Mouse (Mus musculus): ENCODE measurements at regions not wholly inside any gene's neighbourhood (a gene's known extent, or its start where the extent isn't known, plus 50 kb on each side); places are given as distances from the start of the nearest gene placed in this dataset.

DNA sequence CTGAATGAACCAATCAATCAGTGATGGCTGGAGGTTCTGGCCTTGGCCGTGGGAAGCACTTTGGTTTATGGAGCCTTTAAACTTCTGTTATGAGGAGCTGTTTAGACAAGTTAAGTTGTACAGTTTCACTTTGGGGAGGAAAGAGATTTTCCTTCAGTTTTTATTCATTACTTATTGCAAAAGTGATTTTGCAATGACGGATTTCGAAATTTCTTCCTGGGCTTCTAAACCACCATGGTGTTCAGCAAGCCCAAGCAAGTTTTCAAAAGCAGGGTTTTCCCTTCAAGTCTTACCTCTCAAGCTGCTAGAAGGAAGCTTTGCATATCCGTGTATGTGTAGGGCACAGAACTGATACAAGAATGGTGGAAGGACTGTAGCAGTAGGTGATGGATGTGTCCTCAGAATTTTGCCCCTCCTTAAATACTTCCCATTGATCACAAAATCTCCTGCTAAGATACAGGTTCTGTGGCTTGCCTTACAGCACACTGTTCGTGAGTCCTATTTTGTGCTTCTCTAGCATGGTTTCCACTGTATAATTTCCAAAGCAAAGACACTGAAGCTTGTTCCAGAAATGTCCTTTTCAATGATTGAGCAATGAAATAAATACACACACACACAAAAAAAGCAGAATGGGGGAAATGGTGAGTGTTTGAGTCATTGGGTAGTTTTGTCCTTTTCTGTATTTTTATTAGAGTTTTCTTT is 448.6 kb upstream of the Btbd3 start:
- TF ChIP-seq CTCF (IDR thresholded peaks at IDR 0.05; ENCODE audit: extremely low read depth, insufficient read depth, low read length), result no peak
- TF ChIP-seq POLR2A (IDR thresholded peaks at IDR 0.05; ENCODE audit: extremely low read depth, insufficient read depth, low read length), result no peak
- H3K27ac ChIP-seq (ENCODE audit: insufficient read depth, low read length), result no peak overlapping the region
- H3K4me1 ChIP-seq (ENCODE audit: control insufficient read depth, insufficient read depth, low read length), result no peaks in the 10 kb centered on the region
- no peak overlapping the region for H3K4me3 ChIP-seq (ENCODE audit: insufficient read depth, low read length)

DNA sequence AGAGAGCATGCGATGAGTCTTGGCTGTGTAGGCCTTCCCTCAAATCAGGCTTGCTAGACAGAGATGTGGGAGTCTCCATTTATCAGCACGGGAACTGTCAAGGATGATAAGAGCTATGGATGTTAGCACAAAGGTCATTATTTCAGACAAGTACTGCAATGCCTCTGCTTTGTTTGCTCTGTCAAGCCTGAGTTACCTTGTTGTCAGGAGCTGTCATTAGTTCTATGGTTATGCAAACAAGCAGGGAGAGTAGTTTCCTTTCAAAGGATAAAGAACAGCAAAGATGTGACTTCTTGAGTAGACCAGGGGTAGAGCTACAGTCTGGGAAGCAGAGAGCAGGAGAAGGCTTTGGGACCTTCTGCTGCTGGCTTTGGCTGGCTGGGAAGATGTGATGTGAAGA is 461.5 kb upstream of the Btbd3 start:
- Histone ChIP-seq H3K4me3 (ENCODE audit: insufficient read depth, low read length) (no peak overlapping the region), H3K4me1 (ENCODE audit: control insufficient read depth, insufficient read depth, low read length) (no peaks in the 10 kb centered on the region), H3K27ac (ENCODE audit: insufficient read depth, low read length) (no peak overlapping the region)
- TF ChIP-seq CTCF (IDR thresholded peaks at IDR 0.05; ENCODE audit: extremely low read depth, insufficient read depth, low read length), result no peak
- no peak for TF ChIP-seq POLR2A (IDR thresholded peaks at IDR 0.05; ENCODE audit: extremely low read depth, insufficient read depth, low read length)

DNA sequence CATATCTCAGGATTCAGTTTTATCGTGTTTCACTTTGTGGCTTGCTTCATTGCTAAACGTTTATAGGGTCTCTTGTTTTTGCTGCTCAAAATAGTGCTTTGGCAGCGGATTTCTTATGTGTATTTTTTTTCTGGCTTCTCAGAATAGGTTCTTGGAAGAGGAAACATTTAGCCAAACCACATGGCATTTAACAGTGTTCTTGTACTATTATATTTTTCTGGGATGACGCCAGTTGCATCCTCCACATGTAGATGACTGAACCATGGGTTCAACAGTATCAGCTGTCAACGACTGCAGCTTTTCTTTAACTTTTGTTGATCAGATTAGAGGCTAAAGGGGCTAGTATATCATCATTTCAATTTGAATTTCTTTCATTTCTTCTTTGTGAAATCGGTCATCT is 472.3 kb upstream of the Btbd3 start:
- Histone ChIP-seq H3K27ac (ENCODE audit: insufficient read depth, low read length) (no peak overlapping the region), H3K4me1 (ENCODE audit: control insufficient read depth, insufficient read depth, low read length) (no peaks in the 10 kb centered on the region), H3K4me3 (ENCODE audit: insufficient read depth, low read length) (no peak overlapping the region)
- no peak for TF ChIP-seq POLR2A (IDR thresholded peaks at IDR 0.05; ENCODE audit: extremely low read depth, insufficient read depth, low read length)
- no peak for TF ChIP-seq CTCF (IDR thresholded peaks at IDR 0.05; ENCODE audit: extremely low read depth, insufficient read depth, low read length)

DNA sequence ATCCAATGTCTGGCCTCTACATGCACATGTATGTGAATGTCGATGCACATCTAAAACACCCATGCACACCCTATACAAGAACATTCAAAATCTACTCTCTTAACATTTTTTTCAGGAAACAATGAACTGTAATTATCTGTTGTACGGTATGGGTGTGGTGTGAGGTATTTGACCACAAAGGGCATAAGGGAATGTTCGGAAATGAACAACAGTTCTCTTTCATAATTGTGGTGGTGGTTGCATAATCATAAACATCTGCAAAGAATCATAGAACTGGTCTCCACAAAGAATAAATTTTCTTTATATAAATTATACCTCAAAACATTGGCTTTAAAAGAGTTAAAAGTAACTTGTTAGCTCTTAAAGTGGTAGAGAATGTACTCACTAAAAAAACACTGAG is 478.9 kb upstream of the Btbd3 start:
- Histone ChIP-seq H3K4me1 (ENCODE audit: control insufficient read depth, insufficient read depth, low read length) (no peaks in the 10 kb centered on the region), H3K27ac (ENCODE audit: insufficient read depth, low read length) (no peak overlapping the region), H3K4me3 (ENCODE audit: insufficient read depth, low read length) (no peak overlapping the region)
- TF ChIP-seq POLR2A (IDR thresholded peaks at IDR 0.05; ENCODE audit: extremely low read depth, insufficient read depth, low read length) (no peak), CTCF (IDR thresholded peaks at IDR 0.05; ENCODE audit: extremely low read depth, insufficient read depth, low read length) (no peak)

DNA sequence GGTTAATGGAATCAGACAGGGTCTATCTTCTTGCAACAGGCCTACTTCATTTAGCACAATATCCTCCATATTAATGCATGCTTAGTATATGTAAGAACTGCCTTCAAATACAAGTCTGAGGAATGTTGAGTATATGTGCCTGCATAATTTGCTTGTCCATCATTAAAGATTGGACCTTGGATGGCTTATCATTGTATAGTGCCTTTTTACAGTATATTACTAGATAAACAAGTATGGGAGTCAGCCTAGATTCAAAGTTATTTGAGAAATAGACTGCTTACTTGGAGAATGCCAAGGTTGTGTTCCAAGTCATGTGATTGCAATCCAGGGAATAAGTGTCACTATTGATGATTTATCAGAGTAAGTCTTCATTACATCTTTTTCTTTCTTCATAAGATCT is 491.6 kb upstream of the Btbd3 start:
- H3K4me1 ChIP-seq (ENCODE audit: control insufficient read depth, insufficient read depth, low read length), result no peaks in the 10 kb centered on the region
- no peak overlapping the region for H3K27ac ChIP-seq (ENCODE audit: insufficient read depth, low read length)
- H3K4me3 ChIP-seq (ENCODE audit: insufficient read depth, low read length), result no peak overlapping the region
- no peak for TF ChIP-seq POLR2A (IDR thresholded peaks at IDR 0.05; ENCODE audit: extremely low read depth, insufficient read depth, low read length)
- no peak for TF ChIP-seq CTCF (IDR thresholded peaks at IDR 0.05; ENCODE audit: extremely low read depth, insufficient read depth, low read length)

DNA sequence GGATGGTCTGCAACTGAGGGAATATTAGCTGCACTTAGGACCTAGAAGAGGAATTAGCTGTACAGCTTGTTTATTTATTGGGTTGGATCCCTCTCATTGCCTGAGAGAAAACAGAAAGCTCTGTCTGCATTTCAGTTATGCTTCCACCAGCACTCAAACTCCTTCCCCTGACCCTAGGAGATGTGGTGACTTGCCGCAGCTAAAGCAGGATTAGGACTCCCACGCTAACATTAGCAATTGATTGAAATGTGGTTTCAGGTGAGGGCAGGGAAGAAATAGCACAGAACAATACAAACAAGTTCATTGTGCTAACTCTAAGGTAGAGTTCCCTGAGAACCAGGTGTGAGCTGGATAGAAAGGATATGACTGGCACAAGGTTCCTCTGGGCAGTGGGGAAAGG is 496.9 kb upstream of the Btbd3 start:
- H3K27ac ChIP-seq (ENCODE audit: insufficient read depth, low read length), result no peak overlapping the region
- H3K4me1 ChIP-seq (ENCODE audit: control insufficient read depth, insufficient read depth, low read length), result no peaks in the 10 kb centered on the region
- no peak overlapping the region for H3K4me3 ChIP-seq (ENCODE audit: insufficient read depth, low read length)
- TF ChIP-seq POLR2A (IDR thresholded peaks at IDR 0.05; ENCODE audit: extremely low read depth, insufficient read depth, low read length), result no peak
- no peak for TF ChIP-seq CTCF (IDR thresholded peaks at IDR 0.05; ENCODE audit: extremely low read depth, insufficient read depth, low read length)

DNA sequence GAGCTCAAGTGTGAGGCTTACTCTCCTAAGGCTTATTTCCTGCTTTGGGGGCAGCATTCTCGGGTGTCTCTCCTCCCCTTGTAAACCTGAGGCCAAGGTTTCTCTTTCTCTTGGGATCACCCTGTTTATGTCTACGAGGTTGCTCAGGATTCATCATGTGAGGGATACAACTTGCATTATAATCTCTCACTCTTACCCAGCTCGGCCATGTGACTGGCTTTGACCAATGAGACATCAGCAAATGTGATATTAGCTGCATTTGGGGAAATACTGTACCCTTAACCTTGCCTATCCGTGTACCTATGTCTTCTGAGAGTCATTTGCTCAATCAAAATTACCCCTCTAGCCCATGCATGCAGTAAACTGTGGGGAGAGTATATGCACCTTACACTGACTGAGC is 498.0 kb upstream of the Btbd3 start:
- Histone ChIP-seq H3K4me1 (ENCODE audit: control insufficient read depth, insufficient read depth, low read length) (no peaks in the 10 kb centered on the region), H3K27ac (ENCODE audit: insufficient read depth, low read length) (no peak overlapping the region), H3K4me3 (ENCODE audit: insufficient read depth, low read length) (no peak overlapping the region)
- TF ChIP-seq CTCF (IDR thresholded peaks at IDR 0.05; ENCODE audit: extremely low read depth, insufficient read depth, low read length) (no peak), POLR2A (IDR thresholded peaks at IDR 0.05; ENCODE audit: extremely low read depth, insufficient read depth, low read length) (no peak)

DNA sequence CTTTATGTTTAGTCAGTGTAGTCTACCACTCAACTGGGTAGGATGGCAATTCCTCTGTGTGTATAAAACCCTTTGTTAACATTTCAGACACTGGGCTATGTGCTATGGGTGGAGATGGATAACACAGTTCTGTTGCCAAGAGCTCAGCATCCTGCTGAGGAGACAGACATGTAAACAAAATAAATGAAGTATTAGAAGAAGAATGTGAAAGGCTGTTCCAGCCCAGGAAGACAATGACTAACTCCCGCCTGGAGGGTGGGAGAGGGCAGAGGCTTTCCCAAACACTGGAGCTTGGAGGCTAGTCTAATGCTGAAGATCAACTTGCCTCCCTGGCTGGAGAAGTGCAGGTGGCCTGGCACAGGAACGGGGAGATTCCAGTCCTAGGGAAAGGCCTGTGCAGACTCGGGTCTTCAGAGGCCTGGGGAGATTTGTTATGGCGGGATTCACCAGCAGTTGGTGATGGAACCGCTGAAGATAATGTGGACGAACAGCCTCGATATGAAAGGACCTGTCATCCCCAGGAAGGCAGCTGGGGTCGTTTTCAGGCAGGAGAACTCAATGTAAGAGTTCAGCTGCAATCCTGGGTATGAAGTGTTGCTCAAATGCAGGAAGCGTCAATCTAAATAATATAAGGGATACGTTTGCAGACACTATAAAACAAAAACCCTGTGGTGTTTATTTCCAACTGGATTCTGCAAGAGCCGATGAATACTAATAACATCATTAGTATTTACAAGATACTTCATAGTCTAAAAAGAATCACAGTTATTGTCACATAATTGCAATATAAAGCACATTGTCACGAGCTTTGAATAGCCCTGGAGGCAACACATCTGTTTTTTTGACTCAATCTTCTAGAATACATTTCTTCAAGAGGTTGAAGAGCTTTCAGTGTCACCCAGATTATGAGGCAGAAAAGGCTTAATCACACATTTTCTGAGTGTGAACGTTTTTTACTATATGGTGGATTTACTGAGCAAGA is 498.8 kb upstream of the Btbd3 start:
- Histone ChIP-seq H3K4me1 (ENCODE audit: control insufficient read depth, insufficient read depth, low read length) (no peaks in the 10 kb centered on the region), H3K27ac (ENCODE audit: insufficient read depth, low read length) (no peak overlapping the region), H3K4me3 (ENCODE audit: insufficient read depth, low read length) (no peak overlapping the region)
- TF ChIP-seq POLR2A (IDR thresholded peaks at IDR 0.05; ENCODE audit: extremely low read depth, insufficient read depth, low read length) (no peak), CTCF (IDR thresholded peaks at IDR 0.05; ENCODE audit: extremely low read depth, insufficient read depth, low read length) (no peak)

DNA sequence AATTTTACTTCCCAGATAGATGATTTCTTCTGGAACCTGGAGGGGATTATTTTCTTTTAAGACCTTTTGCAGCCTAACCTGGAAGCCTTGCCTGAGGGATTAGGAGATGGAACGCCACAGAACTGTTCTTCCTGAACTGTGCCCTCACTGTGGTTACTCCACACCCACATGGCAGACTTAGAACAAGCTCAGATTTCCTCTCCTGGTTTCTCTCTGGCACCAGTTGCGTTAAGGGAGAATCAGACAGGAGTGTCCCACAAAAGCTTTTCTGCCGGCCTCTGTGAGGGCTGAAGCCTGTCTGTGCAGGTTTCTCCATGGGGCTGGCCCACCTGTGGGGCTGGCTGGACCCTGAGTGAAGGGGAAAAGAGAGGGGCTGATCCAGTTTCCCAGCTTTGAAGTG is 500.1 kb upstream of the Btbd3 start:
- Histone ChIP-seq H3K4me3 (ENCODE audit: insufficient read depth, low read length) (no peak overlapping the region), H3K27ac (ENCODE audit: insufficient read depth, low read length) (no peak overlapping the region)
- TF ChIP-seq POLR2A (IDR thresholded peaks at IDR 0.05; ENCODE audit: extremely low read depth, insufficient read depth, low read length), result no peak
- no peak for TF ChIP-seq CTCF (IDR thresholded peaks at IDR 0.05; ENCODE audit: extremely low read depth, insufficient read depth, low read length)

DNA sequence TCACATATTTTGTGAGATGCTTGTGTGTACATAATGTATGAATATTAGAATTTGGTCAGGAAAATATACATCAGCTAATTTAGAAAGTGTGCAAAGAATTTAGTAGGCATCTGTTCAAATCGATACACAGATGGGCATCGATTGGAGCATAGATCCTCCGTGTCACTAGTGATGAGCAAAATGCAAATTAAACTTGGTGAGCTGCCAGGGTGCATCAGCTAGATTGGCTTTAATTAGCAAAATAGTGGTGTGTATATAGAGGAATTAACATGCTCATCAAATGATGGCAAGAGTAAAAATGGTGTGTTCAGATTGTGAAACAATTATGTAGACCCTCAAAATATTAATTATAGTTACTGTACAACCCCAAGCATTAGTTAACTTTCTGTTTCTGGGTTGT is 501.9 kb upstream of the Btbd3 start:
- TF ChIP-seq POLR2A (IDR thresholded peaks at IDR 0.05; ENCODE audit: extremely low read depth, insufficient read depth, low read length), result no peak
- TF ChIP-seq CTCF (IDR thresholded peaks at IDR 0.05; ENCODE audit: extremely low read depth, insufficient read depth, low read length), result no peak
- H3K4me3 ChIP-seq (ENCODE audit: insufficient read depth, low read length), result no peak overlapping the region
- no peak overlapping the region for H3K27ac ChIP-seq (ENCODE audit: insufficient read depth, low read length)
- H3K4me1 ChIP-seq (ENCODE audit: control insufficient read depth, insufficient read depth, low read length), result no peaks in the 10 kb centered on the region

More for the DNA sequence above, 500.1 kb upstream of the Btbd3 start:
- no peaks in the 10 kb centered on the region for H3K4me1 ChIP-seq (ENCODE audit: control insufficient read depth, insufficient read depth, low read length)
